Mouse (Mus musculus) neural tube, embryonic 12.5 days (tissue): Measurements from ENCODE around the gene Kirrel. TPM values are rescaled to one million over a fixed set of nuclear protein-coding genes. Genes with fewer than 3 reads are reported as not detected.

ENCODE experiments used
- ATAC-seq: fragments of 200-750 bp; cut with Nextera tagmentation; 2 replicates; pipeline ENCODE4 v1.8.0; 2017; ENCODE audit warnings: low read depth, mild to moderate bottlenecking, moderate TSS enrichment, moderate library complexity; ENCODE audit not compliant: low FRiP score
- H3K27ac ChIP-seq: fragments of 300-500 bp; sonication (generic); 2 replicates; pipeline ENCODE4 v1.5.1; 2016
- H3K27me3 ChIP-seq: fragments of 300-500 bp; sonication (generic); replicated peaks from 2 replicates; pipeline ENCODE4 v1.6.1; 2016; ENCODE audit warnings: mild to moderate bottlenecking
- H3K36me3 ChIP-seq: fragments of 300-500 bp; sonication (generic); 2 replicates; pipeline ENCODE4 v1.6.1; 2016; ENCODE audit warnings: mild to moderate bottlenecking
- H3K4me1 ChIP-seq: fragments of 300-500 bp; sonication (generic); 2 replicates; pipeline ENCODE4 v1.6.1; 2016
- H3K4me2 ChIP-seq: fragments of 300-500 bp; sonication (generic); replicated peaks from 2 replicates; pipeline ENCODE4 v1.6.1; 2016; ENCODE audit warnings: mild to moderate bottlenecking
- H3K4me3 ChIP-seq: fragments of 300-500 bp; sonication (generic); 2 replicates; pipeline ENCODE4 v1.5.1; 2016
- H3K9ac ChIP-seq: fragments of 300-500 bp; sonication (generic); 2 replicates; pipeline ENCODE4 v1.6.1; 2016; ENCODE audit warnings: mild to moderate bottlenecking
- H3K9me3 ChIP-seq: fragments of 300-500 bp; sonication (generic); 2 replicates; pipeline ENCODE4 v1.6.1; 2016; ENCODE audit warnings: mild to moderate bottlenecking
- WGBS: fragments of 180-500 bp; shearing (Covaris S2); methylation state at CpG from one replicate; pipeline ENCODE4 v1.1.7; 2016; 5-methylcytosine and 5-hydroxymethylcytosine counted together
- polyA plus RNA-seq: library from polyadenylated mRNA; unstranded; fragments of >200 nt; fragmentation: Nextera tagmentation; extraction: Ambion mirVana; gene quantifications from 2 replicates; pipeline ENCODE4 v1.2.1, GENCODE M21; 2016

Kirrel gene
- polyA plus RNA-seq, 1 experiment from 2014 or later: 13.2 TPM

GRCm38 (mm10) chr3:87053939-87054338 is 120.6 kb downstream of the Kirrel start:
- Histone ChIP-seq H3K4me1 (no peaks in the 10 kb centered on the region), H3K27ac (no peak overlapping the region), H3K4me2 (no peak overlapping the region), H3K27me3 (no peaks in the 10 kb centered on the region), H3K9me3 (no peaks in the 10 kb centered on the region), H3K36me3 (no peaks in the 10 kb centered on the region), H3K9ac (no peak overlapping the region), H3K4me3 (no peak overlapping the region)
- no peak for ATAC-seq
- 88% methylated on average over 1 of the region's 1 CpGs for WGBS

- Histone ChIP-seq H3K36me3 (no peaks in the 10 kb centered on the region), H3K9me3 (no peaks in the 10 kb centered on the region), H3K27ac (no peak overlapping the region), H3K4me1 (no peaks in the 10 kb centered on the region), H3K27me3 (no peaks in the 10 kb centered on the region), H3K4me2 (no peak overlapping the region), H3K4me3 (no peak overlapping the region), H3K9ac (no peak overlapping the region)
- 90% methylated on average over 5 of the region's 5 CpGs for WGBS
- ATAC-seq: no peak
These were observed 126.7 kb downstream of the Kirrel start for GRCm38 (mm10) chr3:87047801-87048200.

GRCm38 (mm10) chr3:87041733-87042132 is 132.8 kb downstream of the Kirrel start:
- H3K27ac ChIP-seq: no peak overlapping the region
- no peak overlapping the region for H3K9ac ChIP-seq
- no peak overlapping the region for H3K4me3 ChIP-seq
- no peaks in the 10 kb centered on the region for H3K27me3 ChIP-seq
- no peaks in the 10 kb centered on the region for H3K36me3 ChIP-seq
- H3K4me2 ChIP-seq: no peak overlapping the region
- H3K9me3 ChIP-seq: no peaks in the 10 kb centered on the region
- ATAC-seq: no peak
- H3K4me1 ChIP-seq: no peaks in the 10 kb centered on the region
- 85% methylated on average over 2 of the region's 2 CpGs for WGBS

- no peak for ATAC-seq
- WGBS: 90% methylated on average over 6 of the region's 6 CpGs
- Histone ChIP-seq H3K27ac (no peak overlapping the region), H3K4me2 (no peak overlapping the region), H3K36me3 (no peaks in the 10 kb centered on the region), H3K9me3 (no peaks in the 10 kb centered on the region), H3K9ac (no peak overlapping the region), H3K27me3 (no peaks in the 10 kb centered on the region), H3K4me3 (no peak overlapping the region), H3K4me1 (no peaks in the 10 kb centered on the region)
These were observed 136.0 kb downstream of the Kirrel start for GRCm38 (mm10) chr3:87038500-87038899.

GRCm38 (mm10) chr3:87034061-87034460 is 140.5 kb downstream of the Kirrel start:
- H3K4me1 ChIP-seq: no peaks in the 10 kb centered on the region
- ATAC-seq: no peak
- no peaks in the 10 kb centered on the region for H3K27me3 ChIP-seq
- H3K36me3 ChIP-seq: no peaks in the 10 kb centered on the region
- H3K4me2 ChIP-seq: no peak overlapping the region
- 93% methylated on average over 4 of the region's 4 CpGs for WGBS
- no peak overlapping the region for H3K27ac ChIP-seq
- H3K4me3 ChIP-seq: no peak overlapping the region
- H3K9me3 ChIP-seq: no peaks in the 10 kb centered on the region
- no peak overlapping the region for H3K9ac ChIP-seq

GRCm38 (mm10) chr3:87033357-87033756 is 141.2 kb downstream of the Kirrel start:
- no peak overlapping the region for H3K4me3 ChIP-seq
- ATAC-seq: peak; percentile 53; the same call in 1 of the 2 replicates
- no peaks in the 10 kb centered on the region for H3K27me3 ChIP-seq
- no peak overlapping the region for H3K9ac ChIP-seq
- H3K9me3 ChIP-seq: no peaks in the 10 kb centered on the region
- H3K4me1 ChIP-seq: no peaks in the 10 kb centered on the region
- 29% methylated on average over 8 of the region's 8 CpGs for WGBS
- no peak overlapping the region for H3K4me2 ChIP-seq
- no peaks in the 10 kb centered on the region for H3K36me3 ChIP-seq
- no peak overlapping the region for H3K27ac ChIP-seq

GRCm38 (mm10) chr3:87030855-87031254 is 143.7 kb downstream of the Kirrel start:
- H3K27ac ChIP-seq: no peak overlapping the region
- no peaks in the 10 kb centered on the region for H3K36me3 ChIP-seq
- no peak for ATAC-seq
- H3K9ac ChIP-seq: no peak overlapping the region
- no peak overlapping the region for H3K4me3 ChIP-seq
- WGBS: 22% methylated on average over 6 of the region's 6 CpGs
- no peaks in the 10 kb centered on the region for H3K27me3 ChIP-seq
- H3K9me3 ChIP-seq: no peaks in the 10 kb centered on the region
- H3K4me2 ChIP-seq: no peak overlapping the region
- H3K4me1 ChIP-seq: no peaks in the 10 kb centered on the region

Other genes with a start within 250 kb of the Kirrel start
- 71.2 and 72.4 TPM in 2 replicates for gene Cd1d1, start 175.3 kb downstream of the Kirrel start, polyA plus RNA-seq
- 7.4 and 7.5 TPM in 2 replicates for gene Fcrls, start 89.0 kb upstream of the Kirrel start, polyA plus RNA-seq
- 0.09 TPM in 1 of 2 replicates, not detected in the other for gene Cd5l, start 183.1 kb upstream of the Kirrel start, polyA plus RNA-seq
- 0.22 and 0.29 TPM in 2 replicates for gene Fcrl1, start 201.6 kb upstream of the Kirrel start, polyA plus RNA-seq